In the genomic region with DNA sequence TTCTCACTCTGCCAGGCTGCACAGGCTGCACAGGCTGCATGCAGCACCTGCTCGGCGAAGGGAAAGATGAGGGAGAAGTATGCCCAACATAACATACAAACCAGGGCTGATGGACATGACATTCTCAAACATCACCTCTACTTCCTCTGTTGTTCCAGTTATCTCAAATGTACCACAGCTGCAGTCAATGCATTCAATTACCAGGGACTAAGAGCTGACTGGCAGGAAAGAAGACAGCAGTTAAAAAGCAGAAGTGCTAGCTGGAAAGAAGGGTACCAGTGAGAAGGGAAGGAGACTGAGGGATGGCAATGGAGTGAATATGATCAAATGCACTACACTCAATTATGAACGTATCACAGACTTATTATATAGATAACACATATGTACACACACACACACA, we compare ENCODE assay signal across 22 mouse cellular contexts. TPM values are rescaled to one million over a fixed set of nuclear protein-coding genes. Genes with fewer than 3 reads are reported as not detected.
DNase-seq lines count a peak whose midpoint lies in the region; ATAC-seq lines count a peak whose summit lies in the region.
"Had no signal": no experiment of that assay in that cellular context is flagged by ENCODE, and none has a peak within 500 bp of the region (broad histone marks: within the 10 kb centered on the region; RNA-seq: fewer than 3 reads in every experiment).

No protein-coding gene starts in this region.

- H3K4me1 ChIP-seq in megakaryocyte, embryonic 14.5 days, result peaks cover 99% of the 10 kb centered on the region

- peaks cover 96% of the 10 kb centered on the region for H3K36me3 ChIP-seq in megakaryocyte, embryonic 14.5 days (replicated peaks; ENCODE audit: low read length)
- H3K36me3 ChIP-seq: hindbrain, embryonic 12.5 days; hindbrain, embryonic 15.5 days; intestine, embryonic 15.5 days had no signal

- no peaks in the 10 kb centered on the region for H3K9me3 ChIP-seq in megakaryocyte, embryonic 14.5 days
- H3K9me3 ChIP-seq: forebrain, embryonic 10.5 days; forebrain, embryonic 13.5 days; hindbrain, embryonic 12.5 days; hindbrain, embryonic 15.5 days; intestine, embryonic 15.5 days had no signal

- no peak for ATAC-seq in megakaryocyte, adult 5-6 weeks (ENCODE audit: poor library complexity, severe bottlenecking)
- ATAC-seq in megakaryocyte progenitor cell, adult 5-6 weeks (replicated peaks; ENCODE audit: poor library complexity), result peak; percentile 45
- ATAC-seq in inflammation-experienced regulatory T-cells, adult 6 months, result no peak
- ATAC-seq: activated CD4-positive, CD25-positive, alpha-beta regulatory T cell, adult 4 months; forebrain, embryonic 13.5 days; forebrain, embryonic 16.5 days; intestine, embryonic 15.5 days had no signal

- H3K4me3 ChIP-seq in megakaryocyte, embryonic 14.5 days (replicated peaks), result peak overlapping the region; percentile 69
- H3K4me3 ChIP-seq: forebrain, embryonic 10.5 days; forebrain, embryonic 13.5 days; hindbrain, embryonic 12.5 days; hindbrain, embryonic 15.5 days; intestine, embryonic 15.5 days had no signal

- no peaks in the 10 kb centered on the region for H3K27me3 ChIP-seq in megakaryocyte, embryonic 14.5 days (replicated peaks)
- H3K27me3 ChIP-seq: forebrain, embryonic 13.5 days; hindbrain, embryonic 12.5 days; hindbrain, embryonic 15.5 days; intestine, embryonic 15.5 days had no signal

- peak; percentile 78 for DNase-seq in MEL-GATA-1-ER (ENCODE audit: extremely low read depth, low read depth)
- no peak for DNase-seq in spleen, postnatal 14 days (ENCODE audit: low spot score in 2 of 2)
- DNase-seq: adrenal gland, adult 8-10 months; adrenal gland, postnatal 25 days; cerebellum, adult 11-12 months; cerebellum, adult 8-10 months; cerebellum, postnatal 10 days; cerebellum, postnatal 36 days; gastrocnemius, postnatal 10 days; gastrocnemius, postnatal 36 days; heart, adult 11 months had no signal

RNA-seq across cellular contexts. Expression of a gene that starts 17.2 kb away (rescaled TPM):
- 183 and 335 TPM in 2 replicates for polyA plus RNA-seq in megakaryocyte, embryonic 14.5 days (2012; ENCODE audit: insufficient read depth, low replicate concordance)
- total RNA-seq in megakaryocyte, adult 5-6 weeks (2015), result 41.0 and 47.8 TPM in 2 replicates
- 37.9 and 55.4 TPM in 2 replicates for total RNA-seq in megakaryocyte, adult 5-6 weeks (2017)
- 54.2 and 59.0 TPM in 2 replicates for total RNA-seq in megakaryocyte progenitor cell, adult 5-6 weeks (2015)
- 29.6 and 51.7 TPM in 2 replicates for total RNA-seq in megakaryocyte progenitor cell, adult 5-6 weeks (2017)
- polyA plus RNA-seq in inflammation-experienced regulatory T-cells, adult 6 months (2017; shearing (Covaris generic)), result 10 to 100 TPM; 13.8 to 29.4 (median 21.1) TPM

RNA-seq across cellular contexts. Expression of a gene that starts 45.9 kb away (rescaled TPM):
- polyA plus RNA-seq in megakaryocyte, embryonic 14.5 days (2012; ENCODE audit: insufficient read depth, low replicate concordance), result 1.5 and 5.7 TPM in 2 replicates
- total RNA-seq in megakaryocyte, adult 5-6 weeks (2015), result 7.4 and 7.5 TPM in 2 replicates
- total RNA-seq in megakaryocyte, adult 5-6 weeks (2017), result 2.9 and 4.2 TPM in 2 replicates
- 9.5 and 12.2 TPM in 2 replicates for total RNA-seq in megakaryocyte progenitor cell, adult 5-6 weeks (2015)
- 6.8 and 7.7 TPM in 2 replicates for total RNA-seq in megakaryocyte progenitor cell, adult 5-6 weeks (2017)
- polyA plus RNA-seq in inflammation-experienced regulatory T-cells, adult 6 months (2017; shearing (Covaris generic)), result 1 to 10 TPM; 6.0 to 7.9 (median 7.1) TPM
